Mouse (Mus musculus) embryonic facial prominence, embryonic 10.5 days (tissue): Measurements from ENCODE around the gene Kif2a. TPM values are rescaled to one million over a fixed set of nuclear protein-coding genes. Genes with fewer than 3 reads are reported as not detected.

ENCODE experiments used
- polyA plus RNA-seq: library from polyadenylated mRNA; unstranded; fragments of >200 nt; fragmentation: Nextera tagmentation; extraction: Ambion mirVana; gene quantifications from 2 replicates; pipeline ENCODE4 v1.2.1, GENCODE M21; 2016

Kif2a gene
- polyA plus RNA-seq, 1 experiment from 2014 or later = 16.8 TPM

Other genes with a start within 250 kb of the Kif2a start
- gene Ipo11, start 85.2 kb downstream of the Kif2a start, polyA plus RNA-seq = 83.6 and 94.9 TPM in 2 replicates
- gene Dimt1, start 75.0 kb downstream of the Kif2a start, polyA plus RNA-seq = 46.9 and 51.7 TPM in 2 replicates